Mouse (Mus musculus) stomach, postnatal 0 days (tissue): ENCODE results near the gene Edem2.

ENCODE experiments used
- CTCF ChIP-seq: IDR thresholded peaks from 2 replicates; pipeline ENCODE4 v1.5.1; 2016; ENCODE audit warnings: antibody characterized with exemption, low read depth, mild to moderate bottlenecking, moderate library complexity
- EP300 ChIP-seq: optimal IDR thresholded peaks from 2 replicates; pipeline ENCODE3; 2016; ENCODE audit warnings: antibody characterized with exemption

DNA sequence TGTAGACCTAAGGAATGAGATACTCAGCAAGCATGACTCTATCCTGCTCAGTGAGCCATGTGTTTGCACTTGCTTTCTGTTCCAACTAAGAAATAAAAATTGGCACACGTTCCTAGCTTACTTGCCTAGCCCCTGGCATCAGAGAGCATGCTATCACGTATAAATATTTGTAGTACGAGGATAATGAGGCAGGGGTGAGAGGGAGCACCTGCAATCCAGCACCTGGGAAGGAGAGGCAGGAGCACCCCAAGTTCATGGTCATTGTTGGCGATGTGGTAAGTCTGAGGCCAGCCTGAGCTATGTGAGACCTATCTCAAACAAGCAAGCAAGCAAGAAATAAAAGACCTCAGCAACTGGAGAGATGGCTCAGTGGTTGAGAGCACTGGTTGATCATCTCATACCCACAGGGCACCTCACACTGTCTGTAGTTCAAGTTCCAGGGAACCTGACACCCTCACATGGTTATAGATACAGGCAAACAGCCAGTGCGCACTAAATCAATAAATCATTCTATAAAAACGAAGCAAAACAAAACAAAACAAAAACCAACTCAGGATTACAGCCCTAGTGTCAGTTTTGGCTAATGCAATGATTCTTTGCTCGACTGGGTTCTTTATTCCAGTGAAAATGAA is 1.4 kb downstream of the Edem2 start:
- TF ChIP-seq EP300, result no peak
- TF ChIP-seq CTCF, result no peak
